Mouse (Mus musculus) kidney, postnatal 25 days (tissue): ENCODE measurements around the gene Carmil1.
"Not testable (repeated sequence)": the region's sequence is repeated elsewhere in the genome, so short reads cannot be mapped to it uniquely, and the experiment has no call there.

ENCODE experiments used
- DNase-seq, 2 experiments: peaks; one replicate each; pipeline ENCODE4 v3.0.0; 2021; ENCODE audit warnings: mixed read lengths in 2 of 2

The Carmil1 gene

GRCm38 (mm10) chr13:24148549-24148948 lies 132.0 kb downstream of the Carmil1 start:
- no peak for DNase-seq

GRCm38 (mm10) chr13:24147006-24147405 lies 133.6 kb downstream of the Carmil1 start:
- no peak for DNase-seq

GRCm38 (mm10) chr13:24146541-24146940 lies 134.1 kb downstream of the Carmil1 start:
- no peak for DNase-seq

GRCm38 (mm10) chr13:24144858-24145257 lies 135.7 kb downstream of the Carmil1 start:
- DNase-seq: no peak

GRCm38 (mm10) chr13:24144141-24144540 lies 136.5 kb downstream of the Carmil1 start:
- DNase-seq: peak; percentile 41 to 63

- no peak for DNase-seq
Measured at GRCm38 (mm10) chr13:24136836-24137235, 143.8 kb downstream of the Carmil1 start.

- peak; percentile 10 to 43 for DNase-seq
Measured at GRCm38 (mm10) chr13:24135282-24136230, 145.0 kb downstream of the Carmil1 start.

GRCm38 (mm10) chr13:24132866-24133265 lies 147.7 kb downstream of the Carmil1 start:
- DNase-seq: no peak

- no peak for DNase-seq
Measured at GRCm38 (mm10) chr13:24131319-24131718, 149.3 kb downstream of the Carmil1 start.

- DNase-seq: no peak
Measured at GRCm38 (mm10) chr13:24130741-24131140, 149.9 kb downstream of the Carmil1 start.

- no peak for DNase-seq
Measured at GRCm38 (mm10) chr13:24128731-24129130, 151.9 kb downstream of the Carmil1 start.

- no peak for DNase-seq
Measured at GRCm38 (mm10) chr13:24125865-24126264, 154.7 kb downstream of the Carmil1 start.

GRCm38 (mm10) chr13:24117181-24117812 lies 163.3 kb downstream of the Carmil1 start:
- no peak for DNase-seq

GRCm38 (mm10) chr13:24112689-24113348 lies 167.8 kb downstream of the Carmil1 start:
- DNase-seq: peak; percentile 71 to 76

GRCm38 (mm10) chr13:24110329-24110728 lies 170.3 kb downstream of the Carmil1 start:
- no peak for DNase-seq

GRCm38 (mm10) chr13:24108282-24108681 lies 172.3 kb downstream of the Carmil1 start:
- no peak for DNase-seq

GRCm38 (mm10) chr13:24107058-24107457 lies 173.5 kb downstream of the Carmil1 start:
- no peak for DNase-seq

- DNase-seq: no peak
Measured at GRCm38 (mm10) chr13:24105838-24106237, 174.8 kb downstream of the Carmil1 start.

GRCm38 (mm10) chr13:24105340-24105669 lies 175.3 kb downstream of the Carmil1 start:
- no peak for DNase-seq

- DNase-seq: not testable (repeated sequence)
Measured at GRCm38 (mm10) chr13:24104611-24105339, 175.8 kb downstream of the Carmil1 start.

GRCm38 (mm10) chr13:24104016-24104415 lies 176.6 kb downstream of the Carmil1 start:
- no peak for DNase-seq

GRCm38 (mm10) chr13:24103152-24103551 lies 177.4 kb downstream of the Carmil1 start:
- DNase-seq: no peak

GRCm38 (mm10) chr13:24102256-24102655 lies 178.3 kb downstream of the Carmil1 start:
- DNase-seq: no peak
